Mouse (Mus musculus) neural tube, embryonic 14.5 days (tissue): ENCODE measurements at regions not wholly inside any gene's neighbourhood (a gene's known extent, or its start where the extent isn't known, plus 50 kb on each side); places are given as distances from the start of the nearest gene placed in this dataset.

ENCODE experiments used
- ATAC-seq: fragments of 200-750 bp; cut with Nextera tagmentation; 2 replicates; pipeline ENCODE4 v1.8.0; 2017; ENCODE audit warnings: low read depth, mild to moderate bottlenecking, moderate TSS enrichment, moderate library complexity
- H3K27ac ChIP-seq: fragments of 300-500 bp; sonication (generic); 2 replicates; pipeline ENCODE4 v1.5.1; 2014; ENCODE audit warnings: low read depth, mild to moderate bottlenecking, control low read depth, low read length, moderate library complexity, mixed read lengths
- H3K27me3 ChIP-seq: fragments of 300-500 bp; sonication (generic); 2 replicates; pipeline ENCODE4 v1.6.1; 2014; ENCODE audit warnings: low read length; ENCODE audit not compliant: control insufficient read depth, insufficient read depth
- H3K36me3 ChIP-seq: fragments of 300-500 bp; sonication (generic); 2 replicates; pipeline ENCODE4 v1.6.1; 2014; ENCODE audit warnings: low read length, mixed read lengths; ENCODE audit not compliant: control insufficient read depth, insufficient read depth
- H3K4me1 ChIP-seq: fragments of 300-500 bp; sonication (generic); 2 replicates; pipeline ENCODE4 v1.6.1; 2014; ENCODE audit warnings: low read length; ENCODE audit not compliant: control insufficient read depth, insufficient read depth
- H3K4me2 ChIP-seq: fragments of 300-500 bp; sonication (generic); 2 replicates; pipeline ENCODE4 v1.6.1; 2014; ENCODE audit warnings: mild to moderate bottlenecking, low read depth, low read length, control low read depth
- H3K4me3 ChIP-seq: fragments of 300-500 bp; sonication (generic); 2 replicates; pipeline ENCODE4 v1.5.1; 2014; ENCODE audit warnings: low read depth, low read length, control low read depth, mixed read lengths
- H3K9ac ChIP-seq: fragments of 300-500 bp; sonication (generic); replicated peaks from 2 replicates; pipeline ENCODE4 v1.6.1; 2014; ENCODE audit warnings: low read depth, mild to moderate bottlenecking, control low read depth, low read length, mixed read lengths
- H3K9me3 ChIP-seq: fragments of 300-500 bp; sonication (generic); 2 replicates; pipeline ENCODE4 v1.6.1; 2016; ENCODE audit warnings: low read length; ENCODE audit not compliant: control insufficient read depth
- WGBS: fragments of 180-500 bp; shearing (Covaris S2); extraction: QIAGEN DNeasy Blood & Tissue Kit; methylation state at CpG from one replicate; pipeline ENCODE4 v1.1.7; 2014; 5-methylcytosine and 5-hydroxymethylcytosine counted together

- no peak overlapping the region for H3K27ac ChIP-seq
- WGBS = 57% methylated on average over 1 of the region's 1 CpGs
- ATAC-seq = no peak
Measured at GRCm38 (mm10) chr4:31757126-31757525, 206.8 kb upstream of the Map3k7 start.

GRCm38 (mm10) chr4:31760116-31760515 is 203.8 kb upstream of the Map3k7 start:
- WGBS = 45% methylated on average over 4 of the region's 4 CpGs
- Histone ChIP-seq H3K27ac (no peak overlapping the region), H3K9ac (no peak overlapping the region), H3K9me3 (no peaks in the 10 kb centered on the region), H3K36me3 (no peaks in the 10 kb centered on the region), H3K4me1 (no peaks in the 10 kb centered on the region), H3K4me2 (no peak overlapping the region), H3K4me3 (no peak overlapping the region), H3K27me3 (no peaks in the 10 kb centered on the region)
- ATAC-seq = no peak

More at GRCm38 (mm10) chr4:31757126-31757525, 206.8 kb upstream of the Map3k7 start:
- Histone ChIP-seq H3K9ac (no peak overlapping the region), H3K27me3 (no peaks in the 10 kb centered on the region), H3K4me3 (no peak overlapping the region), H3K4me1 (no peaks in the 10 kb centered on the region), H3K4me2 (no peak overlapping the region), H3K36me3 (no peaks in the 10 kb centered on the region), H3K9me3 (no peaks in the 10 kb centered on the region)

- Histone ChIP-seq H3K36me3 (no peaks in the 10 kb centered on the region), H3K27me3 (no peaks in the 10 kb centered on the region), H3K4me2 (no peak overlapping the region), H3K9me3 (no peaks in the 10 kb centered on the region), H3K4me3 (no peak overlapping the region), H3K27ac (no peak overlapping the region), H3K9ac (no peak overlapping the region), H3K4me1 (no peaks in the 10 kb centered on the region)
- 92% methylated on average over 7 of the region's 7 CpGs for WGBS
- no peak for ATAC-seq
Measured at GRCm38 (mm10) chr4:31762199-31762598, 201.7 kb upstream of the Map3k7 start.

- no peak overlapping the region for H3K4me2 ChIP-seq
- H3K4me1 ChIP-seq = no peaks in the 10 kb centered on the region
- WGBS = 86% methylated on average over 6 of the region's 6 CpGs
- H3K27me3 ChIP-seq = no peaks in the 10 kb centered on the region
- H3K27ac ChIP-seq = no peak overlapping the region
- H3K9ac ChIP-seq = no peak overlapping the region
- no peaks in the 10 kb centered on the region for H3K9me3 ChIP-seq
- H3K36me3 ChIP-seq = no peaks in the 10 kb centered on the region
- no peak for ATAC-seq
- no peak overlapping the region for H3K4me3 ChIP-seq
Measured at GRCm38 (mm10) chr4:31768026-31768626, 195.8 kb upstream of the Map3k7 start.

DNA sequence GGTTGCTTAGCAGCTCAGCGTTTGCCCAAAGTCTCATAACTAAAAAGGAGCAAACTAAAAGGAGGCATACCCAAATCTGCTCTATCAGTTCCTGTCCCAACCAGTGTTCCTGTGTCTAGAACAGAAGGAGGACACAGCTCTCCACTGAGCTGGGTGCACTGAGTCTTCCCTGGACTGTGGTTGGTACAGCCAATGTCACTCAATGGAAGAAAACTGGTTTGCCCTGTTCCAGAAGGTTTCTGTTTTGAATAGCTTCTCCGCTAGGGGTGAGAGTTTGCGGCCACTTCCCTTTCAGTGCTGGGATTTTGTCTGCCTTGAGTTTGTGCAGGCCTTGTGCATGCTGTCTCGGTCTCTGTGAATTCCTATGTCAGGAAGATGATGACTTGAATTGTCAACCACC is 194.6 kb upstream of the Map3k7 start:
- H3K4me1 ChIP-seq = no peaks in the 10 kb centered on the region

GRCm38 (mm10) chr4:31786284-31786683 is 177.6 kb upstream of the Map3k7 start:
- ATAC-seq = no peak
- H3K9ac ChIP-seq = no peak overlapping the region
- no peaks in the 10 kb centered on the region for H3K36me3 ChIP-seq
- H3K4me1 ChIP-seq = no peaks in the 10 kb centered on the region
- no peak overlapping the region for H3K4me3 ChIP-seq
- no peaks in the 10 kb centered on the region for H3K9me3 ChIP-seq
- 82% methylated on average over 1 of the region's 1 CpGs for WGBS
- no peak overlapping the region for H3K4me2 ChIP-seq
- H3K27ac ChIP-seq = no peak overlapping the region
- no peaks in the 10 kb centered on the region for H3K27me3 ChIP-seq

More for the DNA sequence above, 194.6 kb upstream of the Map3k7 start:
- H3K4me3 ChIP-seq = no peak overlapping the region
- H3K27me3 ChIP-seq = no peaks in the 10 kb centered on the region
- H3K27ac ChIP-seq = no peak overlapping the region
- WGBS = 90% methylated on average over 4 of the region's 4 CpGs
- no peak overlapping the region for H3K9ac ChIP-seq
- no peak for ATAC-seq
- H3K4me2 ChIP-seq = no peak overlapping the region
- no peaks in the 10 kb centered on the region for H3K9me3 ChIP-seq
- no peaks in the 10 kb centered on the region for H3K36me3 ChIP-seq

GRCm38 (mm10) chr4:31817574-31818240 is 146.2 kb upstream of the Map3k7 start:
- H3K27me3 ChIP-seq = no peaks in the 10 kb centered on the region
- no peak overlapping the region for H3K4me2 ChIP-seq
- no peak for ATAC-seq
- no peak overlapping the region for H3K27ac ChIP-seq
- WGBS = 92% methylated on average over 3 of the region's 3 CpGs
- H3K36me3 ChIP-seq = no peaks in the 10 kb centered on the region
- no peaks in the 10 kb centered on the region for H3K4me1 ChIP-seq
- H3K9me3 ChIP-seq = no peaks in the 10 kb centered on the region
- H3K4me3 ChIP-seq = no peak overlapping the region
- no peak overlapping the region for H3K9ac ChIP-seq

GRCm38 (mm10) chr4:31819521-31820259 is 144.2 kb upstream of the Map3k7 start:
- no peak overlapping the region for H3K9ac ChIP-seq
- ATAC-seq = no peak
- no peaks in the 10 kb centered on the region for H3K36me3 ChIP-seq
- no peak overlapping the region for H3K4me3 ChIP-seq
- H3K27me3 ChIP-seq = no peaks in the 10 kb centered on the region
- no peak overlapping the region for H3K4me2 ChIP-seq
- no peaks in the 10 kb centered on the region for H3K4me1 ChIP-seq
- H3K27ac ChIP-seq = no peak overlapping the region
- WGBS = 78% methylated on average over 18 of the region's 18 CpGs
- no peaks in the 10 kb centered on the region for H3K9me3 ChIP-seq
